Mouse (Mus musculus) lung, postnatal 14 days (tissue): ENCODE results near the gene Gm11273.
"Not testable (repeated sequence)": the region's sequence is repeated elsewhere in the genome, so short reads cannot be mapped to it uniquely, and the experiment has no call there.

Experiments used
- DNase-seq: peaks from one replicate; pipeline ENCODE4 v3.0.0; 2021

Gm11273 gene

DNA sequence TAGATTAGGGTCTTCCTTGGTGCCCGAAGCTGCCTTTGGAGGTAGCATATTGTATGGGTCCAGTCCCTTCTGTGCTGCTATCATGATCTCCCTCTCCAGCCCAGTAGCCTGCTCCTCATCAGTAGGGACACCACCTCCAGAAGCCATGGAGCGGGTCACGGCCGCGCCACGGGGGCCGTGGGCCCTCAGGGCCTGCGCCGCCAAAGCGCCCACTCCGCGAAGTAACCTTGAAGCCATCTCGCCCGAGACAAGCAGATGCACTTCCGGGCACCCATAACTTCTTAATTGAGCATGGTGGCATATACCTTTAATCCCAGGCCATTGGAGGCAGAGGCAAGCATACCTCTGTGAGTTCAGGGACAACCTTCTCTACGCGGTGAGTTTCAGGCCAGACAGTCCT lies at the start of gene Gm11273:
TSS of gene Gm11273 (minus strand) at position 237 of the 400 bp plus-strand sequence.
- not testable (repeated sequence) for DNase-seq

DNA sequence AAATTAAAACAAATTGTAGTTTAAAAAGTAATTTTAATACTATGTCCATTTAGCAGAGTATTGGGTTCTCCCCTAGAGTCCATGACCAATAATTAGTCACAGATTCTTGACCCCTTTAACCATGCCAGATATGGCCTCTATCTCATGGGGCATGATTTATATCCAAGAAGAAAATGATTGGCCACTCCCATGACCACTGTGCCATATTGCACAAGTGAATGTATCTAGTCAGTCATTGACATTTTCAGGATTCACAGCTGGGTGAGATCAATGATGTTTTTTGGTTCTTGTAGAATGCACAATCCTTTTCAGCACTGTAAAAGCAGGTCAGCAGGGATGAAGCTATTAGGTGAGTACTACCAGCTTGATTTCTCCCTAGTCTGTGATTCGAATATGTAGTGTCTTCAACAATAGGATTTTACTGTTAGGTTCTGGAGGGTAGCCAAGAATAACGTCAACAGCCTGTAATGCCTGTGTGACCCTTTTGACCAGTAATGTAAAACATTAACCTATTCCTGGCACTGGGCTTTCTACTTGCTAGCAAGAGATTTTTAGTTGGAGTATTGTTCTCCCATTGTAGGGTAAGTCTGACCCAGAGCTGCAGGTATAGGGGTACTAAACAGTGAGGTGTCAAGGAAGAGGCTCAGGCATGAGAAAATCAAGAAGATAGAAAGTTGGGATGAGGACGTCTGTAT lies 49.3 kb upstream of the Gm11273 start:
- no peak for DNase-seq

GRCm38 (mm10) chr13:21549487-21549886 lies 48.3 kb upstream of the Gm11273 start:
- DNase-seq: no peak

GRCm38 (mm10) chr13:21542708-21543107 lies 41.5 kb upstream of the Gm11273 start, which contains the start of gene Olfr1366:
Gene Olfr1366 (minus strand): TSS chr13:21542808.
- no peak for DNase-seq

DNA sequence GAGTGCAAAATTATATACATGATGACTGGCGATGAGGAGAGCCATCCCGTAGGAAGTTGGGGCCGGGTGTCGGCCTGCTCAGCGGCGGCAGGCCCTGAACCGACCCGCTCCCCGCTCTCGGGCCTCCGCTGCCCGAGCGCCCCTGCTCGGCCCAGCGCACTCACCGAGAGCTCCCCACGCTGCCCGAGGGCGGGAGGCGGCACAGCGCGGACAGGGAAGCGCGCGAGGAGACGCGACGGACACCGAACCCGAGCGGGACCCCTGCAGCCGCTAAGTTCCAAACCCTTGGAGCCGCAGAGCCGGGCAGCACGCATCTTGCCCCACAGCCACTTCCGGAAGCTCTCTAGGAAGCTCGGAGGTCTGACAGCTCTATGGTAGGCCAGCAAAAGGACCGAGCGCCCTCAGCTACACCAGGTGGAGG lies 29.6 kb upstream of the Gm11273 start, which contains the start of gene Zkscan8:
TSS of gene Zkscan8 (minus strand) at position 340 of the 421 bp plus-strand sequence.
- DNase-seq: peak; percentile 86

DNA sequence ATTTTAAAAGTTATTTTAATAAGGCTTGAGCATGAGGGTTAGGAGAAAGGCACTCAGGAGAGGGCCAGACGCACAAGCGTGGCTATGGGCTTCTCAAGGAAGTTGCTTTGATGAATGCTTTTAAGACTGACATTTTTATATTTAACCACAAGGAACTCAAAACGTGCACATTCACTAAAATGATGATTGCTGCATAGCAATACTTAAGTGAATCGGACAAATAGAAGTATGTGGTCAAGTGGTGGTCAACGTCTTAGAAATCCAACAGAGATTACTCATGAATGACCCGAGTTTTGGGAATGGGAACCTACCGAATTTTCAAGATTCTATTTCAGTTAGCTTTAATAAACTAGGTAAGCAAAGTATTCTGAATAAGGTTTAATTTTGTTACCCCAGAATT lies 28.9 kb upstream of the Gm11273 start:
- no peak for DNase-seq

DNA sequence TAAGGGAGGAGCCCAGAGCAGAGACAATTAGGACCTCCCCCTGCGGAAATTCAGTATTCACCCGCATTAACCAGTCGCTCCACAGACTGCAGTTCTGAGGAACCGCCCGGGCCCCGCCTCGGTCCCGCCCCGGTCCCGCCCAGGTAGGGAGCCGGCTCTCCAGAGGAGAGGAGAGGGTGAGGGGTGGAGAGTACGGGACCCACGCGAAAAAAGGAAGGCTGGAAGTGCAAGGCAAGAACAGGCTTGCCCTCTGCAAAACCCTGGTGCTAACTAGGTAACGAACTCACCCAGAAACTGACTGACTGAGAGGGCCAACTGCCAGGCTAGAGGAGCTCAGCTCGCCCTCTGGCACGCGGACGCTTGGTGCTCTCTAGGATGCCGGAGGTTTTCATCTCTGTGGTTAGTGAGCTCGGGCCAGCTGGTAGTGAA lies 5.0 kb upstream of the Gm11273 start:
- peak; percentile 79 for DNase-seq

DNA sequence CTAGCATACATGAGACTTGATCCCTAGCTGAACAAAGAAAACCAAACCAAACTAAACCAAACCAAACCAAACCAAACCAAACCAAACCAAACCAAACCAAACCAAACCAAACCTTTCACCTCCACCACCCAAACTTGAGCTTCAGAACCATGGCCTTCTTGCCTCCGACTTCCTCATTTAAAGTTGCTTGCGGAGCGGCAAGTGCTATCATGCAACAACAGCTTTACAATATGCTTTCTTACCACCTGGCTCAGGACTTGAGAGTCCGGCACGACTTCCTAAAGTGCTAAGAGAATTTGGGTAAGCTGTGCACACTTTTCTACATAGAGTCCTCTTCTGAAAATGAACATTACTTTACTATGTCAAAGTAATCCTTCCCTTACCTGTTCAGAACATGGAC lies 1.1 kb upstream of the Gm11273 start:
- DNase-seq: no peak

- no peak for DNase-seq
Observed at GRCm38 (mm10) chr13:21495080-21495479, 6.1 kb downstream of the Gm11273 start, which contains the start of gene AK157302. Gene AK157302 (plus strand): TSS chr13:21495223.

DNA sequence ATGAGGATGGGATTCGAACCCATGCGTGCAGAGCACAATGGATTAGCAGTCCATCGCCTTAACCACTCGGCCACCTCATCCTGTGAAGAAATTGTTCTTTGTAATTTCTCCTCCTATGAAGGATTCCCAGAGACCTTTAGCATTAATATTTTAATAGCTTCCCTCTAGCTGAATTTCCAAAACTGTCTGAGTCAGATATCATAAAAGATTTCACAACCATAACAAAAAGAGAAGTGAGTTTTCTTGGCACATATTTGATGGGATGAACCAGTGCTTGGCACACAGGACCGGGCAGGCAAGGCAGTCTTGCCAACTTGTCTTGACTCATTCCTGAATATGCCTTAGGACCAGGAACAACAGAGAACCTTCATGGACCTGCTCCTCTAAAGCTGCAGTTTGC lies 8.4 kb downstream of the Gm11273 start:
- no peak for DNase-seq

DNA sequence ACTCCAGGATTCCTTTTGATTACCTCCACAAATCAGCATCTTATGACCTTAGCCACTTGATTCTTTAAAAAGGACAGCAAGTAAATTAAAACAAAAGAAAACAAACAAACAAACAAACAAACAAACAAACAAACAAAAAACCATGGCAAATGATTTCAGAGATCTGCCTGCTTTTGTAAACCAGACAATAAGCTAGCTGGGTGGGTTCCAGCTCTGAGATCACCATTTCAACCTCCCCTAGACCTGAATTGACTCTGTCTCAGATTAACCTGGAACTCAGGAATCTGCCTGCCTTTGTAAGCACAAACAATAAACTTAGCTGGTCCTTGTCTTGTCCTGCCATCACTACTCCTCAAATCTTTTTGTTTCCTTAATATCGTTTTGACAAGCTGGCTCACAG lies 14.3 kb downstream of the Gm11273 start:
- no peak for DNase-seq

GRCm38 (mm10) chr13:21478759-21479670 lies 22.2 kb downstream of the Gm11273 start, which contains the start of the genes Zkscan4 and Gm10065:
Gene Zkscan4 (plus strand): TSS chr13:21478907.
Gene Gm10065 (minus strand): TSS chr13:21479441.
- peak; percentile 67 for DNase-seq

DNA sequence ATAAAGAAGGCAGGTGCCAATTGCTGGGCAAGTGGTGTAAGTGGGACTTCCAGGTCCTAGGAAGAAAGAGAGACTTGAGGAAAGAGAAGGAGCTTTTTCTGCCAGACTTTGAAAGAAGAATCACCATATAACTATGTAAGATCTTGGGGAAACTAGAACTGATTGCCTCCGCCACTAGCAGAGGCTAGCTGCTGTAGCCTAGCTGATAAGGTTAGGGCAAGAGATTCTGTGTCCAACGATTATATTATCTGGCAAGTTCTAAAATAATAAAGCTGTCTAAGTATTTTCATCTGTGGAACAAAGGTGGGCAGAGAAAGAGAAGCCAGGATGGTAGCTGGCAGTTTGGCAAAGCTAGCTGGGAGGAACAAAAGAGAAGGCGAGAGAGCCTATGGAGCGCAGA lies 28.8 kb downstream of the Gm11273 start:
- no peak for DNase-seq

GRCm38 (mm10) chr13:21469097-21469496 lies 32.1 kb downstream of the Gm11273 start:
- DNase-seq: no peak

- peak; percentile 82 for DNase-seq
Observed at GRCm38 (mm10) chr13:21468061-21469019, 32.9 kb downstream of the Gm11273 start, which contains the start of gene Nkapl. Gene Nkapl (minus strand): TSS chr13:21468509.

DNA sequence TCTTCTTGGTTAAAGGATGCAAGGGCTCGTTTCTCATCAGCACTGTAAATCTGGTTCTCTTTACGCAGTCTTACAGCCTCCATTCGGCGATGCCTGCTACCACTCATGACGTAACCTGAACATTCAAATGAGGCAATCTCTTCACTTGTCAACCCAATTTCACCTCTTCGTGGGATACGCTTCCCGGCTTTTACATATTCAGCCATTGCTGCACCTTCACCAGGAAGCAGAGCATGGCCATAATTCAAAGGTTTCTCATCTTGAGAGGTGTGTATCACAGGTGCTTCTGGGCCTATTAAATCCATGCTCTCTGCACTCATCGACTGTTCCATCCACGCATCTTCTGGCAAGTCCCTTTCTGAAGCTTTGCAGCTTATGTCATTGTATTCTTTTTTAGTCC lies 33.9 kb downstream of the Gm11273 start:
- no peak for DNase-seq

GRCm38 (mm10) chr13:21462516-21462915 lies 38.7 kb downstream of the Gm11273 start:
- DNase-seq: not testable (repeated sequence)

- DNase-seq: peak; percentile 37
Observed at GRCm38 (mm10) chr13:21456347-21456746, 44.9 kb downstream of the Gm11273 start.

- DNase-seq: no peak
Observed at GRCm38 (mm10) chr13:21454133-21454532, 47.1 kb downstream of the Gm11273 start.

GRCm38 (mm10) chr13:21453449-21453848 lies 47.8 kb downstream of the Gm11273 start, which contains the start of gene Zscan26:
Gene Zscan26 (minus strand): TSS chr13:21453730.
- DNase-seq: peak; percentile 80

GRCm38 (mm10) chr13:21453042-21453441 lies 48.2 kb downstream of the Gm11273 start:
- no peak for DNase-seq
